Mouse (Mus musculus) embryonic facial prominence, embryonic 13.5 days (tissue): ENCODE measurements at regions not wholly inside any gene's neighbourhood (a gene's known extent, or its start where the extent isn't known, plus 50 kb on each side); places are given as distances from the start of the nearest gene placed in this dataset.
"Not testable (repeated sequence)": the region's sequence is repeated elsewhere in the genome, so short reads cannot be mapped to it uniquely, and the experiment has no call there.

Experiments used
- ATAC-seq: fragments of 200-750 bp; cut with Nextera tagmentation; 2 replicates; pipeline ENCODE4 v1.8.0; 2017; ENCODE audit warnings: low read depth; ENCODE audit not compliant: insufficient number of reproducible peaks, insufficient read depth, low FRiP score, low TSS enrichment
- H3K27ac ChIP-seq: fragments of 300-500 bp; sonication (generic); 2 replicates; pipeline ENCODE4 v1.5.1; 2015; ENCODE audit warnings: moderate library complexity, mild to moderate bottlenecking, inconsistent platforms
- H3K27me3 ChIP-seq: fragments of 300-500 bp; sonication (generic); 2 replicates; pipeline ENCODE4 v1.6.1; 2015; ENCODE audit warnings: mild to moderate bottlenecking, inconsistent platforms
- H3K36me3 ChIP-seq: fragments of 300-500 bp; sonication (generic); 2 replicates; pipeline ENCODE4 v1.6.1; 2015; ENCODE audit warnings: mild to moderate bottlenecking, inconsistent platforms
- H3K4me1 ChIP-seq: fragments of 300-500 bp; sonication (generic); 2 replicates; pipeline ENCODE4 v1.6.1; 2015; ENCODE audit warnings: inconsistent platforms
- H3K4me2 ChIP-seq: fragments of 300-500 bp; sonication (generic); 2 replicates; pipeline ENCODE4 v1.6.1; 2015; ENCODE audit warnings: moderate library complexity, mild to moderate bottlenecking, inconsistent platforms
- H3K4me3 ChIP-seq: fragments of 300-500 bp; sonication (generic); 2 replicates; pipeline ENCODE4 v1.5.1; 2015; ENCODE audit warnings: mild to moderate bottlenecking, inconsistent platforms
- H3K9ac ChIP-seq: fragments of 300-500 bp; sonication (generic); 2 replicates; pipeline ENCODE4 v1.6.1; 2015; ENCODE audit warnings: mild to moderate bottlenecking, inconsistent platforms
- H3K9me3 ChIP-seq: fragments of 300-500 bp; sonication (generic); 2 replicates; pipeline ENCODE4 v1.6.1; 2016; ENCODE audit warnings: inconsistent platforms
- WGBS: fragments of 180-500 bp; shearing (Covaris S2); methylation state at CpG from one replicate; pipeline ENCODE4 v1.1.7; 2015; ENCODE audit warnings: mixed read lengths; 5-methylcytosine and 5-hydroxymethylcytosine counted together

DNA sequence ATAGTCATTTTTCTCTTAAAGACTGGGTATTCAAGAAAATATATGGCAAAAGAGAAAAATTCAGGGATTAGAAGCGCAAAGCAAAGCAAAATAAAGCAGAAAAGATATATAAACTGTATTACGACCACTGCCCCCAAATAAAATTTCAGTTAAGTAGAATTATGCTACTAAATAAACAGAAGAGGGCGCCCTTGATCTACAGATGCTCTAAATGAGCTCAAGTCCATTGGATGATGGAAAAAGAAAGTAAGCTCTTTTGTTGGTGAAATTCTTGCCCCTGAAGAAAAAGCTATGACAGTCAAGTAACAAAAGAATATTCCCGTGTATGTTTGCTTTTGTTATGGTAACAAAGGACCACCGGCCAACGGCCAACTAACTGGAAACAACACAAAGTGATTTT, 165.5 kb upstream of the Stk26 start:
- WGBS, result 31% methylated on average over 6 of the region's 6 CpGs

DNA sequence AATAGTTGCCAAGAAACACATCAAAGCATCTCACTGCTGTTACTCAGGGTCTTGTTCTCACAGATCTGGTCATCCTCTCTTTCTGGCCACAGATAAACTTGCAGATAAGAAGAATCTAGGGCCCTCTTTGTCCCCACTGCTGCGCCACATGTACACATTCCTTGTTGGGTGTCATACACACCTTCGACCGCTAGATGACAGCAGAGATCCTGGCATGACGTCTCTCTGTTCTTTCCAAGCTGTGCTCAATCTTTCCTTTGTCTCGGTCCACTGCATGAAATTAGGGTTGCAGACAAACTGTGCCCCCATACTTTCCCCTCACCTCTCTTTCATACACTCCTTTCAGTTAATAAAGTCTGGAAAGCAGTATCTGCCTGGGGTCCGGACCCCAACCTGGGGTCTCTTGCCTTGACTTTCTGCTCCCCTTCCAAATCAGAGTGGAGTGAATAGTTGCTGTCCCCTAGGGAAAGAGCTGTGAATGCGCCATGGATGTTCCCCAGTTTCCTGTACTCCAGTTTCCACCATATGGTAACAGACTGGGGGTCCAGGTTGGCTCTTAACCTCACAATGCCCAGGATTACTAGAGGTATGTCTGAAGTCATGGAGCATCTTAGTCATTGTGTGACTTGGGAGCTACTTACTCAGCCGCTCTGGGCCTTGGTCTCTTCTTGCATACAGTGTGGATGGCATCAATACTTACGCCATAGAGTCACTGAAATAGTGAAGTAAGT, 182.8 kb upstream of the Stk26 start:
- no peak overlapping the region for H3K4me3 ChIP-seq
- H3K4me2 ChIP-seq, result no peak overlapping the region; the same call in 1 of the 2 replicates
- H3K4me1 ChIP-seq, result no peaks in the 10 kb centered on the region
- 0 out of 2 replicates have a peak, but pooled peaks have one; percentile 59 for ATAC-seq
- WGBS, result 30% methylated on average over 9 of the region's 9 CpGs
- no peaks in the 10 kb centered on the region; the same call in 1 of the 2 replicates for H3K27me3 ChIP-seq
- H3K27ac ChIP-seq, result no peak overlapping the region
- no peak overlapping the region for H3K9ac ChIP-seq
- H3K9me3 ChIP-seq, result no peaks in the 10 kb centered on the region
- no peaks in the 10 kb centered on the region for H3K36me3 ChIP-seq

More for the DNA sequence above, 165.5 kb upstream of the Stk26 start:
- Histone ChIP-seq H3K27ac (no peak overlapping the region), H3K4me2 (no peak overlapping the region), H3K4me3 (no peak overlapping the region), H3K9ac (no peak overlapping the region), H3K4me1 (no peaks in the 10 kb centered on the region), H3K9me3 (no peaks in the 10 kb centered on the region), H3K27me3 (no peaks in the 10 kb centered on the region; the same call in 1 of the 2 replicates), H3K36me3 (no peaks in the 10 kb centered on the region)
- ATAC-seq, result no peak

DNA sequence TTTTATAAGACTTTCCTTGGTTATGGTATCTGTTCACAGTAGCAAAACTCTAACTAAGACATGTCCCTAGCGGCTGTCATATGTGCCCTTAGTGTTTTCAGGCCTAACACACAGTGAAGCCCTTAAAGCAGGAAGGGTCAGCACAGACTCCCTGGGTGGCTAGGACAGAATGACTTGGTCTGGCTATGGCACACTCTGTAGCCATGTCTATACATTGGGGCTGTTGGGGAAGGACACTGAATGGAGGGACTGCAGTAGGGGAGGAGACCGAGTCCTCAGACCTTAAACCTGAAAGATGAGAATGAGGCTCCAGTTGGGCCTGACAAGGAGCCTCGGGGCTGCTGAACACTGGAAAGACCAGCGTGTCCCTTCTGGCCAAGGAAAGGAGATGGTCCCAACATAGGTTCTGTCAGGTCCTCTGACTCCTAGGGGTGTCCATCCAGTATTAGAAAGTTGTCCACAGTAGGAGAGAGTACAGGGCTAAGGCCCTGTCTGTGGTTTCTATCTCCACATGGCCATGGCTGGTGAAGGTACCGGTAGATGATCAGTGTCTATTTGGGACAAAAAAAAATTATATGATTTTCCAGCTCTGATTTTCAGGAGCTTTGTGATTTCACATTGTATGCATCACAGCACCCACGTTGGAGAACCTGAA, 183.5 kb upstream of the Stk26 start:
- ATAC-seq, result no peak
- Histone ChIP-seq H3K4me2 (no peak overlapping the region), H3K4me1 (no peaks in the 10 kb centered on the region), H3K4me3 (no peak overlapping the region), H3K9me3 (no peaks in the 10 kb centered on the region), H3K9ac (no peak overlapping the region), H3K36me3 (no peaks in the 10 kb centered on the region), H3K27me3 (no peaks in the 10 kb centered on the region; the same call in 1 of the 2 replicates), H3K27ac (no peak overlapping the region)
- 70% methylated on average over 6 of the region's 6 CpGs for WGBS

DNA sequence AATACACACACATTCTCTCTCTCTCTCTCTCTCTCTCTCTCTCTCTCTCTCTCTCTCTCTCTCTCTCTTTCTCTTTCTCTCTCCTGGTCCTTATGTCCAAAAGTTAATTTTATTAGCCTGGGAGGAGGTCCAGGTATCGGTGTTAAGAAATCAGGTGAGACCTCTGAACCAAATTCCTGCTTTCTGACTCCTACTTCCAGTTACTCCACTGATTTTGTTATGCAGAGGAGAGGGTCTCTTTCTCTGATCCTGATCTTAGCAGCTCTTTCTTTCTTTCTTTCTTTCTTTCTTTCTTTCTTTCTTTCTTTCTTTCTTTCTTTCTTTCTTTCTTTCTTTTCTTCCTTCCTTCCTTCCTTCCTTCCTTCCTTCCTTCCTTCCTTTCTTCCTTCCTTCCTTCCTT, 185.5 kb upstream of the Stk26 start:
- not testable (repeated sequence) for H3K27ac ChIP-seq, H3K36me3 ChIP-seq, H3K4me1 ChIP-seq, ATAC-seq, H3K9me3 ChIP-seq, H3K27me3 ChIP-seq, H3K4me3 ChIP-seq, H3K9ac ChIP-seq, H3K4me2 ChIP-seq
- WGBS, result 81% methylated on average over 1 of the region's 1 CpGs

DNA sequence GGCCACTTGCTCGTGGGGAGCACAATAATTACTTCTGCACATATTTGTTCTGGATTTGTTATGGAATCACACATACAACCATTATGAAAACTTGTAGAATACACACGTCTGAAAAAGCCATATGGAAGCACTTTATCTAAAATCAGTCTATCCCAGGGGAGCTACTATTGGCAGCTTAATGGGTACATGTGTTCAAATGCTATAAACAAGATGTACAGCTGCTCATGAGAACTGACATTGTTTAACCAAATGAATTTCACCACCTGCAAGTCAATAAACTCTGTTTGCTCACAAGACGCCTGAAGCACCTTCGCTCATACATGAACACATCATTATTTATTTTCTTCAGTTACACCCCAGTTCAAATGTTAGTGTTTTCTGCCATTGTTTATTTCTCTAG, 199.5 kb upstream of the Stk26 start:
- Histone ChIP-seq H3K4me3 (no peak overlapping the region), H3K27me3 (no peaks in the 10 kb centered on the region), H3K36me3 (no peaks in the 10 kb centered on the region), H3K4me1 (no peaks in the 10 kb centered on the region), H3K27ac (no peak overlapping the region), H3K9ac (no peak overlapping the region), H3K4me2 (no peak overlapping the region), H3K9me3 (no peaks in the 10 kb centered on the region)
- 50% methylated on average over 4 of the region's 4 CpGs for WGBS
- no peak for ATAC-seq

DNA sequence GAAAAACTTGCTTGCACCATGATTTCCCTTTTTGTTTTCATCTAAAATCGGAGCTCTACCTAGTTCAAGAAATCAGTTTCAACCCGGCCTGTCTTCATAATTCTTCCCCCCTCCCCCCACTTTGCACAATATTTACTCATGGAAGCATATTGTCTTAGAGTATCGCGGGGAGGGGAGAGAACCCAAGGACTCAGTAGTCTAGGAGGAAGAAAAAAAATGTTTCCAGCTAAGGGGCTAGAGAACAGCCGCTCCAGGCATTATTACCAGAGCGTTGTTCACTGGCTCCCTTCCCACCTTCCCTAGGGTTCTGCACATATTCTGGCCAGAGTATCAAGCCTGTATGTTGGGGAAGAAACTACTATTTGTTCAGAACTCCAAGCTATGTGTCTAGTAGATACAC, 205.2 kb upstream of the Stk26 start:
- H3K4me2 ChIP-seq, result peak overlapping the region; percentile 58
- H3K36me3 ChIP-seq, result no peaks in the 10 kb centered on the region; the same call in 1 of the 2 replicates
- H3K4me1 ChIP-seq, result no peaks in the 10 kb centered on the region
- no peaks in the 10 kb centered on the region; the same call in 1 of the 2 replicates for H3K27me3 ChIP-seq
- no peak for ATAC-seq
- no peaks in the 10 kb centered on the region for H3K9me3 ChIP-seq
- peak overlapping the region; percentile 53 for H3K4me3 ChIP-seq
- 0 out of 2 replicates have a peak overlapping the region, but pooled peaks have one; percentile 22 for H3K27ac ChIP-seq
- peak overlapping the region; percentile 49; the same call in 1 of the 2 replicates for H3K9ac ChIP-seq
- 45% methylated on average over 6 of the region's 6 CpGs for WGBS

DNA sequence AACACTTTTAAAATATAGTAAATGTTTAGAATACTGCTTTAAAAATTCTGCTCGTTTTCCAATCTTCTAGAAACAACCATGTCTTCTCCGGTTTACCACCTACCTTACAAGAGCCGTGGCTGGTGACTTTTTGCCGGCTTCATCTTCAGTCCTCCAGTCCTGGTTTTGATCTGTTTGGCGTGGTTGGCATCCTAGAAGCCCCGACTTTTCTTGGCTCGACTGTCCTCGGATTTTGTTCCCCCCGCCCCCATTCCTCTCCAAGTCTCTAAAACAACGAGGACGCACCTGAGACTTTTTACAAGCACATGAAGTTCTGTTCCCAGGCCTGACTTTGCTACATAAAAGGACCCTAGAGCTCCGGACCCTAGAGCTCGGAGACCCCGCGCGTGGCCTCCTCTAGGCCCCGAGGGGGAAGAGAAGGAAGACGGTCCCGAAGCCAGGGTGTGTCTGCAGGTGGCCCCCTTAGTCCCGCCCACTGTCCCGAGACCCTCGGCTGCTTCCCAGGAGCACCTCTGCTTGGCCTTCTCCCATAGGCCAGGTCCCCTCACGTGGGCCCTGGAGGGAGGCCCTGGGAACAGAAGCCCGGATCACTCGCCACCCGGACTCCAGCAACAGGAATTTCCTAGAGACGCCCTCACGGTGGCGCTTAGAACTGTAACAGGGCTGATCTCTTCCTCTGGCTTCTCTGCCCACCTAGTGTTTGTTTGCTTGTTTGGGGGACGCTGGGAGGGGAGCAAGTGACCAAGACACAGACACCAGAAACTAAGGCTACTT, 205.8 kb upstream of the Stk26 start:
- peak; percentile 97 for ATAC-seq
- Histone ChIP-seq H3K9me3 (no peaks in the 10 kb centered on the region), H3K27ac (0 out of 2 replicates have a peak overlapping the region, but pooled peaks have one; percentile 22), H3K4me1 (no peaks in the 10 kb centered on the region), H3K4me3 (peak overlapping the region; percentile 53), H3K27me3 (no peaks in the 10 kb centered on the region; the same call in 1 of the 2 replicates), H3K4me2 (peak overlapping the region; percentile 58), H3K9ac (peak overlapping the region; percentile 64), H3K36me3 (no peaks in the 10 kb centered on the region; the same call in 1 of the 2 replicates)
- 19% methylated on average over 30 of the region's 30 CpGs for WGBS

DNA sequence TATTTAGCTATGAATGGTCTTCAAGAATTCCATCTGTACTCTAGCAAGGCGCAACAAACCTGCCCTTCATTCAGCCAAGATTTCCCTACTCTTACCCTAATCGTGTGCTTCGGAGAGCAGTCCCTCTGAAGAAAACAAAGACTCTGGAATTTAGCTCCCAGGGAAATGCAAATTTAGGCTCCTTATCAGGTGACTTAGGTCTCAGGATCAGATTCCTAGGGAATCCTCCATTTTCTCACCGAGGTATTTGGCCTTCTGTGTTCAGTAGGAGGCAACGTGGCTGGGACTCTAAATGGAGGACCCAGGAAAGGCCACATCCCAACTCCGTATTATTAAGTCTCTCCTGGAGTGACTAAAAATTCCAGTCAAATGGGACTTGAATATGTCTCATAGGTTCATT, 204.2 kb upstream of the Olfr1324 start:
- H3K36me3 ChIP-seq, result no peaks in the 10 kb centered on the region; the same call in 1 of the 2 replicates
- H3K27ac ChIP-seq, result no peak overlapping the region
- ATAC-seq, result no peak
- no peaks in the 10 kb centered on the region for H3K4me1 ChIP-seq
- H3K27me3 ChIP-seq, result no peaks in the 10 kb centered on the region; the same call in 1 of the 2 replicates
- peak overlapping the region; percentile 11; the same call in 1 of the 2 replicates for H3K4me2 ChIP-seq
- 30% methylated on average over 6 of the region's 6 CpGs for WGBS
- no peak overlapping the region for H3K4me3 ChIP-seq
- H3K9ac ChIP-seq, result no peak overlapping the region
- no peaks in the 10 kb centered on the region for H3K9me3 ChIP-seq

DNA sequence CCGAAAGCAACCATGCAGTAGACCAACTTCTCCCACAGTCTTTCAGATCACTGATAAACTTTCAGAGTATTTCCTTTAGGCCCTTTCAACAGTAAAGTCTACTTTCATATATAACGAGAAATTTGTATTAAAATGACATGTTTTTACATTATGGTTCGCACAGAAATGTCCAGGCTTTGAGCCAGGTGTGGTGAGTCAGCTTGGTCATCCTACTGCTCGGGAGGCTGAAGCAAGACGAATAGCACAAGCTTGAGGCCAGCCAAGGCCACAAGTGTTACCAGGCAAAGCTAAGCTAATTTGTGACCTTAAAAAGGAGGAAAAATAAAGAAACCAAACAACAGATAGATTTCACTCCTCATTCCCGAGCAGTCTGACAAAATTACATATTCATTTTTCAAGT, 197.0 kb upstream of the Olfr1324 start:
- no peaks in the 10 kb centered on the region for H3K9me3 ChIP-seq
- WGBS, result 83% methylated on average over 6 of the region's 6 CpGs
- H3K4me2 ChIP-seq, result no peak overlapping the region

DNA sequence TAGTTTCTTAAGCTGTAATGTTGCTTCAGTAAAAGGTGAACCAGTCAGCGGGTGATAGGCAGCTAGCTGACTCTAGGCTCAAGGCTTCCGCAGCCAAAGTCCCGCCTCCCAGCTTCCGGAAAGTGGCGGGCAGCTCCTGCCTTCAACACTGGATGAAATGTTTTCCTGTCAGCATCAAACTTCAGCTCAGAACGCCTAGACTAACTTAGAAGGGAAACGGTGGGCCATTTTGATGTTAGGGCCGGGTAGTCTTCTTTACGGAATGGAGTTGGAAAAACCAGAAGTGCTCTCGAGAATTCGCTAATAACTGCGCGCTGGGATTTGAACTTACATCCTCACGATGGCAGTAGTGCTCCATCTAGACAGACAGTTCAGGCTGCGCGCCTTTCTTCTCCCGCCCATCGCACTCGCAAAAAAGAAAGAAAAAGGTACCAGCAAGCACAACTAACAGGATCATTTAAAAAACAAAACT, 194.7 kb upstream of the Olfr1324 start:
- Histone ChIP-seq H3K9me3 (no peaks in the 10 kb centered on the region), H3K27me3 (no peaks in the 10 kb centered on the region), H3K36me3 (0 out of 2 replicates have a peak, but pooled peaks cover 3% of the 10 kb centered on the region), H3K4me2 (no peak overlapping the region), H3K4me1 (no peaks in the 10 kb centered on the region), H3K27ac (no peak overlapping the region), H3K9ac (no peak overlapping the region), H3K4me3 (peak overlapping the region; percentile 23; the same call in 1 of the 2 replicates)
- 65% methylated on average over 19 of the region's 19 CpGs for WGBS
- ATAC-seq, result no peak

More for the DNA sequence above, 197.0 kb upstream of the Olfr1324 start:
- Histone ChIP-seq H3K36me3 (0 out of 2 replicates have a peak, but pooled peaks cover 3% of the 10 kb centered on the region), H3K27me3 (no peaks in the 10 kb centered on the region), H3K27ac (no peak overlapping the region), H3K4me3 (no peak overlapping the region), H3K9ac (no peak overlapping the region), H3K4me1 (no peaks in the 10 kb centered on the region)
- ATAC-seq, result no peak

DNA sequence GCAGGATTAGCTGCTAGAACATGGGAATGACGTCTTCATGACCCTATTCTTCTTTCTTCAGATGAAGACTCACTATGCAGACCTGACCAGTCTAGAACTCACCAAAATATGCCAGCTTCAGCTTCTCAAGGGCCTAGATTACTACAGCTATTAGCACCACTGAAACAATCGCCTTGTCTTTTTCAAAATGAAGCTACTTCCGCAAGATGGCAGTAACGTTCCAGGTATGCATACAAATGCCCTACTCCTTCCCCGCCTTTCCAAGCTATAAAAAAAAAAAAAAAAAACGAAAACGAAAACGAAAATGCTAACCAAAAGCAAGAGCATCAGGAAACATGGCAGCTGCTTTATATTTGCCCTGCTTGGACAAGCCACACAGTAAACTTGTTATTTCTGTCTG, 192.6 kb upstream of the Olfr1324 start:
- Histone ChIP-seq H3K4me2 (no peak overlapping the region), H3K36me3 (0 out of 2 replicates have a peak, but pooled peaks cover 3% of the 10 kb centered on the region), H3K4me3 (no peak overlapping the region), H3K4me1 (no peaks in the 10 kb centered on the region), H3K9ac (no peak overlapping the region), H3K27me3 (no peaks in the 10 kb centered on the region), H3K9me3 (no peaks in the 10 kb centered on the region), H3K27ac (no peak overlapping the region)
- ATAC-seq, result no peak
- 69% methylated on average over 8 of the region's 8 CpGs for whole genome bisulfite sequencing
